Mouse (Mus musculus) frontal cortex, adult 2 months (tissue): ENCODE results near the gene 4933402J07Rik. TPM values are rescaled to one million over a fixed set of nuclear protein-coding genes. Genes with fewer than 3 reads are reported as not detected.

Source experiments
- DNase-seq, 2 experiments: peaks; one replicate each; pipeline ENCODE4 v3.0.0; 2022; ENCODE audit warnings: low spot score in 1 of 2; ENCODE audit errors: extremely low spot score in 1 of 2
- polyA plus RNA-seq: library from polyadenylated mRNA; depleted of rRNA; stranded (reverse); fragments of >200 nt; gene quantifications from 2 replicates; pipeline ENCODE4 v1.2.3, GENCODE M21; 2012; rRNA removed

4933402J07Rik gene
- polyA plus RNA-seq, 1 experiment: not detected

DNA sequence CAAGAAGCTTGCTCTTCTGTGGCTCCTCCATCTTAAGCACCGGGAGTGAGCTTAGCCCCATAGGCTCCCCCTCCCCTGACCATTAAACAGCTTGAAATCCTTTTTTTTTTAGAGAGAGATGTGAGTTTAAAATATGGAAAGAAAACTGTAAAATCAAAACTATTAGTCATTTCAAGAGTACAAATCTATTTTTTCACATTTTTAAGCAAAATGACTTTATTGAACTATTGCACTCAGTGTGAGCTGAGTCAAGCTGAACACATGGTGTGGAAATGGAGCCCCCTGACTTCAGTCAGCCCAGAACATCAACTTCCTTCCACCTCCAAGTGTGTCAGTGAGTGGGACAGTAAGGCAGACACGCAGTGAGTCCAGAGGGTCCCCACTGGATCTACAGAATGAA lies 55.9 kb downstream of the 4933402J07Rik start:
- DNase-seq: no peak

DNA sequence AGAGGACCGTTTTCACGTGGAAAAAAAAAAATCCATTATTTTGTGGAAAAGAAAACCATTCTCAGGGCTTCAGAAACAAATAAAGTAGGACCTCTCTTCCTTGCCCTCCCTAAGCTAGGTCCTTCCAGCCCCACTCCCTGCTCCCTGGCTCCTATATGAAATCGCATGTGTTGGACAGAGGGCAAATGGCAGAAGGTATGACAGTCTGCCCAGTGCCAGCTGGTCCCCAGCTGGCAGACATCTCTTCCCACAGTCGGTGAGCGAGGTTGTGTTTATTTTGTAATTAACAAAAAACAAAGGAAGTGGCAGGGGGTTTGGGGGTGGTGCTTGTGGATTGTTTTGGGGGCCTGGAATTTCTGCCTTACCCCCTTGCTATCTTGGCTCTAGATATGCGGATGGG lies 56.6 kb downstream of the 4933402J07Rik start:
- DNase-seq: no peak

- DNase-seq: no peak
Measured at GRCm38 (mm10) chr8:87621181-87621580, 57.5 kb downstream of the 4933402J07Rik start.

DNA sequence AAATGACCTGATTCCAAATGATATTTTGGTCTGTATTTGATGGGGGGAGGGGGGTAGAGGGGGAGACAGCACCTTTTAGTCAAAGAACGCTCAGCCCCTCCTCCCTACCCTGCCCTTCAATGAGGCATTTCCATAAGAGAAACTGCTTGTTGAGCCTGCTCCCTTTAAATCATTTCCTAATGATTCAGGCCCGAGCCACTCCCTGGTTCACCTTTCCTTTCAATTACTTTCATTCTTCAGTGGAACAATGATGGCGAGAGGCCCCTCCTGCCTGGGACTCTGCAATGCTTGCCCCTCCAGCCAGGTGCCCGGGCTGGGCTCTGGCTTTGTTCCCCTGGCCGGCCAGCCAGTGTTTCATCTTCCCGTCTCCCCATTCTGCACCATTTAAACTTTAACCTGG lies 66.0 kb downstream of the 4933402J07Rik start:
- no peak for DNase-seq

DNA sequence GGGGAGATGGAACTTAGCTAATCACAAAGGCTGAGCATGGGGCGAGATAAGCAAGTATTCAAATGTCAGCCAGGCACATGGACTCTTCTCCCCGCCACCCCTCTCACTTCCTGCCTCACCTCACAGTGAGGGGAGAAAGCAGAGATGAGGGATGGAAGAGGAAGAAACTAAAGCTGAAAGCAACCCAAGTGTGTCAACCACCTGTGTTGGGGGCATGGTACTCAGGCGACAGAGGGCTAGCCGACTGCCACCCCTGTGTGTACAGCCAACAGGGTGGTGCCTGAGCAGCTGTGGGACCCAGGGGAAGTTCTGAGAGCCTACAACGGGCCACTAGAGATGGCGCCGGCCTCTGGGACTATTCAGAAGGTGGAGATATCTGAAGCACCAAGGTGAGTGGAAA lies 68.1 kb downstream of the 4933402J07Rik start:
- no peak for DNase-seq

DNA sequence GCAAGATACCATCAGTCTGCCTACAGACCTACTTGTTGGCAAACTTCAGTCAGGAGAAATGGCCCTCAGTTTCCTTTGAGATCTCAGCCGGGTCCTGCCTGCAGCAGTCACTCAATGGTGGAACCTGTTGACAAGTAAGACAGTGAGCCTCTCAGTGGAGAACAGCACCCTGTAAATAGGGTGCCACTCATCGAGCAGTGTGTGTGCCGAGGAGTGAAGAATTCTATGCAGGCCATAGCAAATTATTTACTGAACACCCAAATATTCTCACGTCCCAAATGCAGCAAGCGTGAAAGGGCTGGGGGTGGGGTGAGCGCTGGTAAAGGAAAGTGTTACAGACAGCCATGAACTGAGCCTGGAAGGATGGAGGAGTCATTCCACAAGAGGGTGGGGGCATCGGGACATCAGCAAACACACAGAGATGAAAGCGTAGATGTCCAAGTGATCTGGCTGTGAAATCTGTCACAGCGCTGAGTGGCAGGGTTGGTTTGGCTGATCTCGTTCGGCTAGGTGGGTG lies 72.6 kb downstream of the 4933402J07Rik start:
- no peak for DNase-seq

Other genes starting within 250 kb of the 4933402J07Rik start
- 26.0 and 36.1 TPM in 2 replicates for gene Cbln1, start 91.2 kb upstream of the 4933402J07Rik start, polyA plus RNA-seq